Mouse (Mus musculus): ENCODE data around the gene Lfng.

DNA sequence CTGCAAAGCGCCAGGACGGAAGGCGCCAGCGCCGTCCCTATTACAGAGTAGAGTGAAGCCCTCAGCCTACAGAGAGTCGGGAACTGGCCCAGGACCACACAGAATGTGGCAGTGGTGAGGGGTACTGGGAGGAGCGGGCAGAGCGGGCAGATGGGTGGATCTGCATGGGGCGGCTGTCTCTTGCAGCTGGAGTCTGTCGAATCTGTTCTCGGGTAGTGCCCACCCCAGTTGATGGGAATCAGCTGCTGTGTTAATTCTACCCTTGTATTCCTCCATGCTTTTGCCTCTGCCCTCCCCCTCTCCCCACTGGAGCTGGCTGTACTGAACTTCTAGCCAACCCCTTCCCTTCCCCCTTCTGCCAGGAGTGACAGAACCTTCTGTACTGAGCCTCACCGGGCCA, 5.4 kb upstream of the Lfng start:
- TF ChIP-seq POLR2A (IDR thresholded peaks at IDR 0.05; ENCODE audit: extremely low read depth, insufficient read depth, low read length) (no peak), CTCF (IDR thresholded peaks at IDR 0.05; ENCODE audit: low read depth, low read length) (no peak)
